Mouse (Mus musculus) urinary bladder, postnatal 4 days (tissue): ENCODE results near the gene Cd48.
"Not testable (repeated sequence)": the region's sequence is repeated elsewhere in the genome, so short reads cannot be mapped to it uniquely, and the experiment has no call there.

Experiments used
- DNase-seq, 2 experiments: peaks; one replicate each; pipeline ENCODE4 v3.0.0; 2021 to 2022; ENCODE audit warnings: low spot score in 2 of 2

Cd48 gene

GRCm38 (mm10) chr1:171693918-171694317 lies 12.1 kb downstream of the Cd48 start:
- DNase-seq, result no peak

GRCm38 (mm10) chr1:171698983-171699382 lies 17.2 kb downstream of the Cd48 start:
- DNase-seq, result no peak

GRCm38 (mm10) chr1:171713736-171714135 lies 31.9 kb downstream of the Cd48 start:
- not testable (repeated sequence) for DNase-seq

GRCm38 (mm10) chr1:171715434-171715833 lies 33.6 kb downstream of the Cd48 start:
- no peak for DNase-seq

- no peak for DNase-seq
Observed at GRCm38 (mm10) chr1:171716232-171716631, 34.4 kb downstream of the Cd48 start.

- no peak for DNase-seq
Observed at GRCm38 (mm10) chr1:171731195-171731594, 49.4 kb downstream of the Cd48 start.

- DNase-seq, result no peak
Observed at GRCm38 (mm10) chr1:171734898-171735297, 53.1 kb downstream of the Cd48 start.

GRCm38 (mm10) chr1:171748127-171748969 lies 66.5 kb downstream of the Cd48 start:
- DNase-seq, result no peak
